In genomic region chr11:103174411-103174832, GRCm38 (mm10) we compare ENCODE assay signal across 1 mouse cellular context.
A peak's percentile ranks its signal among the peaks of the same experiment; 100 is the strongest.
TF ChIP-seq lines count a peak whose summit lies in the region.

No protein-coding gene starts in this region.

TF ChIP-seq in CH12.LX, 34 proteins besides CTCF, POLR2A, EP300 and RAD21 (continued from another document):
- TF ChIP-seq SMC3 (IDR thresholded peaks at IDR 0.05; ENCODE audit: low read depth, low read length) (peak; percentile 16; the same call in 1 of the 2 replicates), TCF12 (IDR thresholded peaks at IDR 0.05; ENCODE audit: low read depth, low read length) (peak; percentile 17; the same call in 1 of the 2 replicates), MXI1 (IDR thresholded peaks at IDR 0.05; ENCODE audit: low read depth, low read length) (no peak), MYC (IDR thresholded peaks at IDR 0.05; ENCODE audit: low read depth, low read length) (no peak; the same call in 1 of the 2 replicates), ELF1 (IDR thresholded peaks at IDR 0.05; ENCODE audit: low read depth, low read length) (0 out of 2 replicates have a peak, but pooled peaks have one; percentile 7), TBP (conservative IDR thresholded peaks at IDR 0.05; ENCODE audit: low read depth, low read length) (0 out of 2 replicates have a peak, but pooled peaks have one; percentile 17), JUN (IDR thresholded peaks at IDR 0.05; ENCODE audit: insufficient read depth, low read depth, low read length) (no peak), IRF4 (IDR thresholded peaks at IDR 0.05; ENCODE audit: low read depth, low read length) (peak; percentile 43)
